Mouse (Mus musculus) heart, postnatal 14 days (tissue): Measurements from ENCODE around the gene Sez6l. TPM values are rescaled to one million over a fixed set of nuclear protein-coding genes. Genes with fewer than 3 reads are reported as not detected.
A peak's percentile ranks its signal among the peaks of the same experiment; 100 is the strongest.

Experiments used
- DNase-seq, 2 experiments: peaks; one replicate each; pipeline ENCODE4 v3.0.0; 2021 to 2022
- intact Hi-C: fragments of 180-260 bp; cut with DNase I; formaldehyde crosslinking; loops from one replicate; pipeline ENCODE4 v1.15.1; 2025
- total RNA-seq, 2 experiments: library from RNA; stranded (reverse); gene quantifications; 2 replicates each; pipeline ENCODE4 v1.2.3; 2021

The Sez6l gene
- total RNA-seq, 2 experiments from 2014 or later, result 0.36 to 0.41 TPM

- no peak for DNase-seq
These were observed 75.6 kb downstream of the Sez6l start for GRCm38 (mm10) chr5:112501384-112501783.

DNA sequence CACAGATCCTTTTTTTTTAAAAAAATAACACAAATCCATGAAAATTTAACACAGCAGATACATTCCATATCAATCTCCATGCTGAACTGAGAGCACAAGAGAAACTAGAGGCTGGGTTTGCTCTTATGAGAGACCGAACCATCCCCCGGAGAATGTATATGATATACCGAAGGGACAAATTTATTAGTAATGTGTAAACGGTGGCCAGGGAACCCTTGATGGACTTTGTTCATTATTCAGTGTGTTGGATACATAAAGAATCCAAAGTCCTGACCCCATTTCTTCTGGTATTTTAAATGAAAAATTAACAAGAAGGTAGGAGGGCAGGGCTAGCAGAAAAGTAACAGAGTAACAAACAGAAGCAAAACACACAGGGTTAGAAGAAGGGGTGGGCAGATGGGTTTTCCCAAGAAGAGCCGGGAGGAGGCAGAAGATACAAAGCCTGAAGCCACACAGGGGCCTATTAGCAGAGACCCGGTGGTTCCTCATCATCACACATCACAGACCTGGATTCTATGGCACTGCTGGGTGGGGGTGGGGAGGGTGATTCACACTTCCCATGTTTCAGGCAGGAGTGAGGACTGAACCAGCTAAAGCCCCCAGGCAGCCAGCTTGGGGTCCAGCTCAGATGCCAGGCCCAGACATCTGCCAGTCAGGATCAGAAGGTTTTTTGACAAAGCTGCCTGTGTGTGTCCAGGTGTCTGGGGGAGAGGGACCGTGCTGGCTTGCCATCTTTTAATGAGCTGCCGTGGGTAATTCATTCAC lies 76.9 kb downstream of the Sez6l start:
- intact Hi-C loops, result no loop called here
- DNase-seq, result no peak

More at GRCm38 (mm10) chr5:112501384-112501783, 75.6 kb downstream of the Sez6l start:
- intact Hi-C loops, result no loop called here

- intact Hi-C loops, result no loop called here
- DNase-seq, result no peak
These were observed 77.8 kb downstream of the Sez6l start for GRCm38 (mm10) chr5:112498921-112499917.

DNA sequence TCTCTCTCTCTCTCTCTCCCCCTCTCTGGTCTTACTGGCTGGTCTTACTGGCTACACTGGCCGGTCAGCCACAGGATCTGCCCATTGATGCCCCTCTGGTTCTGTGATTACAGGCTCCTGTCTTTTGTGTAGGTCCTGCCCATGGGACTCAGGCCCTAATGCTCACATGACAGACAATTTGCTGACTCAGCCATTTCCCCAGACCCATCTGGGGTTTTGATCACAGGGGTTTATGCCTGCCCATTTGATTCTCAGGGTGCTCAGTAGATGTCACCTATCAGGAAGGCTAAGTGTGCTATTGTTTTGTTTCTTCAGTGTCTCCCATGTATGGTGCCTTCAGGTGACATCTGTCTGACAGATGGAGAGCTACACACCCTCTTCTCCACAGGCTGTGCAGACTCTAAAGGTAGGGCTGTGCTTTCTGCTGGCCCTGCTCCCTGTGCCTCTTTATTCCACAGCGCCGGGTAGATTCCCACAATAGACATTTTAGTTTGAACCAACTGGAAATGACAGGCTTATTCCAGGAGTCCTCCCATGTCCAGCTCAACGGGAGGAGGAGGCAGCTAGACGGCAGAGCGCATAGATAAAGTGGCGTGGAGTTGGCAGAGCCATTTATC lies 80.1 kb downstream of the Sez6l start:
- intact Hi-C loops, result no loop called here

GRCm38 (mm10) chr5:112493492-112493891 lies 83.5 kb downstream of the Sez6l start:
- intact Hi-C loops, result no loop called here
- DNase-seq, result peak in 1 of 2 experiments; percentile 35

More for the DNA sequence above, 80.1 kb downstream of the Sez6l start:
- DNase-seq, result no peak

- intact Hi-C loops, result no loop called here
- DNase-seq, result no peak
These were observed 85.5 kb downstream of the Sez6l start for GRCm38 (mm10) chr5:112491489-112491888.

DNA sequence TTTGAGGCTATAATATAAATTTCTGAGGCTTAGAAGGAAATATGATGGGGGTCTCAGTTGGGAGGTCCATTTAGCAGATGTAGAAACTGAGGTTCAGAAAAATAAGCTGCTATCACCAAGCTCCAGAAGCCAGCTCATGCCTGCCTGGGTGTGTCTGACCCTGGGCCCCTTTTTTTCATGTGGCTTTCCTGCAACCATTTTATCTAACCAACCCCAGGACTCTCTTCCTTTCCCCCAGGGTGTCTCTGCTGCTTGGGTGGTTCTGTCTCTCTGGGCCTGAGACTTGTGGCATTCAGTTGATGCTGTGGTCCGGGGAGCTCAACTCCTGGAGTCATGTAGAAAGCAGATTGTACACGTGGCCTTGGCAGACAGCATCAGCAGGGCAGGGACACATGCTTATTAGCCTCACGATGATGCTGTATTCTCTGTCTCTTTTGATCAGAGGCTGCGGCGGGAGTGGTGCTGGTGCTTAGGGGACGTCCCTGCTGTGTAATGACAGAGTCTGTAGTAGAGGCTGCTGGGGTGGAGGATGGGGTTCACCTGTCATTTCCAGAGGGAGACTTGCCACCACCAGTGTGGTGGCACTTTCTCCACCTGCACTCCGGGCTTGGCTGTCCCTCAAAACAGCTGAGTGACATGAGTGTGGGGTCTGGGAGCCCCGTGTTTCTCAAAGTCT lies 88.7 kb downstream of the Sez6l start:
- DNase-seq, result no peak
- intact Hi-C loops, result no loop called here

- intact Hi-C loops, result no loop called here
- DNase-seq, result no peak
These were observed 89.5 kb downstream of the Sez6l start for GRCm38 (mm10) chr5:112487504-112487903.

DNA sequence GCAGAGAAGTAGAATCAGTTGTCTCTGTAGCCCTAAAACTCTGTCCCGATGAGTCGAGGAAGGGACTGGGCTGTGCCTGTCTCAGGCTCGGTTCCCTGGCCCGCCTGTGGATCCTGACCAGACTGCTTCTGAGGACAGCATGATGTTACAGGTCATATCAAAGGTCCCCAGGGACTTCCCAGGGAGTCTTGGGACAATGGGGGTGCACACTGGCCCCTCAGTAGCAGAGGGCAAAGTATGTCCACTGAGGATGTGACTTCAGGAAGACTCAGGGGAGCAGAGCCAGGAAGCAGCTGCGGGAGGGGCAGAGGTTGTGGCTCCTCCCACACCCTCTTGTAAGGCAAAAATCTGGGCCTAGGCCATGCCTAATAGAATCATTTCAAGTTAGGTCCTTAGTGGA lies 90.6 kb downstream of the Sez6l start:
- intact Hi-C loops, result no loop called here
- DNase-seq, result no peak

GRCm38 (mm10) chr5:112484924-112485715 lies 91.9 kb downstream of the Sez6l start:
- intact Hi-C loops, result no loop called here
- DNase-seq, result no peak

GRCm38 (mm10) chr5:112483030-112483429 lies 94.0 kb downstream of the Sez6l start:
- intact Hi-C loops, result no loop called here
- DNase-seq, result no peak

DNA sequence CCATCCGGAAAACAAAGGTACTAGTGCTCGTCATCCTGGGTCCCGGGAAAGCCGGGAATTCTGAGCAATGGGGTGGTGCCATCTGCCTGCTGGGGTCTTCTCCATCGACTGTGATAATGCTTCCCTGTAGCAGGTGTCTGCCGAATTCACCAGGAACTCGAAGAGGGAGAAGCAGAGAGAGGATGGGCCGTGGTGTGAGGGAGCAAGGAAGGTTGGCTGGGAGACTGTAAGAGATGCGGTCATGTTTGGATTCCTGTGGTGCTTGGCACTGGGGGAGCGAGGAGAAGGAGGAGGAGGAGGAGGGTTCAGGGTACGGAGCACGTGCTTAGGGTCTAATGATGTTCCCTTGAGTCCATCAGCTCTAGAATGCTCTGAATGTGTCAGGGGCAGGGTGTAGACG lies 94.4 kb downstream of the Sez6l start:
- intact Hi-C loops, result no loop called here

DNA sequence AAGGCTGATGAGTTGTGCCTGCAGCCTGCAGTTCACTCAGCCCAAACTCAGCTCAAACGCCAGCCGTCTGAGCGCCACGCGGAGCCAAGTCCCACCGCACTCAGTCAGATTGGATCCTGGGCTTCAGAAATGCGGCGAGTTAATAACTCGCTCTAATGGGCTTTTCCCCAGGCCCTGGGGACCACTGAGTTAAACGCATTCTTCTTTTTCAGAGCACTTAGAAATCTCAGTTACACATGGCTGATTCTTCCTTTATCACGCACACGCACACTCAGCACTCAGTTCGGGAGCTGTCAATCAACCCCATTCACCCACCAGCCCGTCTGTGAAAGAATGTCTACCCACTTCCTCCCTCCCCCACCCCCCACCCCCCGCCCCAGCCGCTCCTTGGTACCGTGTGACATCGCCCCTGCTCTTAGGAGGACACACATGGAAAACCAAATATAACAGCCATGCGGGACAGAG lies 95.0 kb downstream of the Sez6l start:
- no peak for DNase-seq
- intact Hi-C loops, result no loop called here

More for the DNA sequence above, 94.4 kb downstream of the Sez6l start:
- no peak for DNase-seq

DNA sequence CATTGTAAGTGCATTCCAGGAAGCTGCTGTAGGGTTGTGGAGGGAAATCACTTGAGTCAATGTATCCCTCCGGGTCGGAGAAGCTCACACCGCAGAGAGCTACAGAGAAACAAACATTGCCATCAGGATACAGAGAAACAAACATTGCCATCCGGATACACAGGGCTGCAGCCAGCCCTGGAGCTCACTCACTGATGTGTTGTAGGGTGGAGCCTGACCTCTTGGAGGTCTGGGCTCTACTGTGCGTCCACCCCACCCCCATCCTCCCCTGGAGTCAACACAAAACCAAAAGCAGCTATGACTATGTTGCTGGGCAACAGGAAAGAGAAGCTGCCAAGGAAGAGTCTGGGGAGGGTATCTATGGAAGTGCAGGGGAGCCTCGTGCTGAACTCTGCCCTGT lies 103.5 kb downstream of the Sez6l start:
- intact Hi-C loops, result loop anchor here (5.0 kb wide), 2 partner anchors 99 to 579 kb away; no protein-coding TSS in a partner anchor
- DNase-seq, result no peak

DNA sequence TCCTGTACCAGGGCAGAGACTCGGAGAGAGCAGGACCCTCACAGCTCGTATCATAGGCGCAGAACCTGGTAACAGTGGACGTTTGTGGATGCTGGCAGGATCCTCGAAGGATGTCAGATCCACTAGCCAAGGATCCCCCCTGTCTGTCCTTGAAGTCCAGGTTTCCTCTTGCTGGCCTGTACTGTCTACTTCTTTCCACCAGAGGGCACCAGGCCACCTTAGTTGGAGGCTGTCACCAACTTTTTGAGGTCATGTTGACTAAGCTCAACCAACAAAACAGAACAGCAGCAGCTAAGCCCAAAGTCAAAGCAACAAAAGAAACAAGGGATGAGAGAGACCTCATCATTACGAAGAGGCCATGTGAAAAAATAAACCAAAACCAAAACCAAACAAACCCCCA lies 106.8 kb downstream of the Sez6l start:
- intact Hi-C loops, result loop anchor here (2.0 to 5.0 kb wide), 3 partner anchors 102 to 582 kb away; no protein-coding TSS in a partner anchor
- peak; percentile 19 to 50 for DNase-seq

DNA sequence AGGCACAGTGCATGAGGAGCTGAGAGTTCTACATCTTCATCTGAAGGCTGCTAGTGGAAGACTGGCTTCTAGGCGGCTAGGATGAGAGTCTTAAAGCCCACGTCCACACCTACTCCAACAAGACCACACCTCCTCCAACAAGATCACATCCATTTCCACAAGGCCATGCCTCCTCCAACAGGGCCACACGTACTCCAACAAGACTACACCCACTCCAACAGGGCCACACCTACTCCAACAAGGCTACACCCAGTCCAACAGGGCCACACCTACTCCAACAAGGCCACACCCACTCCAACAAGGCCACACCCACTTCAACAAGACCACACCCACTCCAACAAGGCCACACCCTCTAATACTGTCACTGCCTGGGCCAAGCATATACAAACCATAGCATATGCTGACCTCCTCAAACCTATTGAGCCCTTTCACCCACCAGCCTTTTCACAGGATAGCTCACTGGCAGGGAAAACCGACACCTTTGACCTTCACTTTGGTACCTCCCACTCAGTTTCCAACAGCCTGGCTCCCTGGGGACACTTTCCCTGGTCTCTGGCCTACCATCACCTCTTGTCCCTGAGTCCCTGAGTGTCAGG lies 107.9 kb downstream of the Sez6l start:
- no peak for DNase-seq
- intact Hi-C loops, result no loop called here

GRCm38 (mm10) chr5:112466331-112466730 lies 110.7 kb downstream of the Sez6l start:
- intact Hi-C loops, result no loop called here
- no peak for DNase-seq

DNA sequence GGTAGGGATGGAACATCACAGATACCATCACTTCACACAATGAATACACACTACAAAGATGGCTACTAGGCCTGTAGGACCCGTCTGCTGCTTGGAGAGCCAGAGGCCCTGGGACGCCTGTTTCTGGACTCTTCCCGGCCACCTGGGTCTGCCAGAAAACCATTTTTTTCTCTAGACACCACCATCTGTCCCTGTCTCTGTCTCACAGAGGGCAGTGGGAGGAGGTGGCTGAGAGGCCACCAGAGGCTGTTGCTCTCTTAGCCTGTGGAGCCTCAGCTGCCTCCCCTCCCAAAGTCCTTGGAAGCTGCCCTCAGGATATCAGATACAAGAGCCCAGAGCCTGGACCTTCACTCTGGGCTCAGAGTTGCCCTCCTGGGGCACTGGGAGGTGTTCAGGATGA lies 117.1 kb downstream of the Sez6l start:
- intact Hi-C loops, result no loop called here
- no peak for DNase-seq
